Mouse (Mus musculus) cerebellum, adult 8-10 months (tissue): ENCODE data around the gene Gm10073.

Experiments
- DNase-seq: peaks from one replicate; pipeline ENCODE4 v3.0.0; 2022

Gm10073 gene

DNA sequence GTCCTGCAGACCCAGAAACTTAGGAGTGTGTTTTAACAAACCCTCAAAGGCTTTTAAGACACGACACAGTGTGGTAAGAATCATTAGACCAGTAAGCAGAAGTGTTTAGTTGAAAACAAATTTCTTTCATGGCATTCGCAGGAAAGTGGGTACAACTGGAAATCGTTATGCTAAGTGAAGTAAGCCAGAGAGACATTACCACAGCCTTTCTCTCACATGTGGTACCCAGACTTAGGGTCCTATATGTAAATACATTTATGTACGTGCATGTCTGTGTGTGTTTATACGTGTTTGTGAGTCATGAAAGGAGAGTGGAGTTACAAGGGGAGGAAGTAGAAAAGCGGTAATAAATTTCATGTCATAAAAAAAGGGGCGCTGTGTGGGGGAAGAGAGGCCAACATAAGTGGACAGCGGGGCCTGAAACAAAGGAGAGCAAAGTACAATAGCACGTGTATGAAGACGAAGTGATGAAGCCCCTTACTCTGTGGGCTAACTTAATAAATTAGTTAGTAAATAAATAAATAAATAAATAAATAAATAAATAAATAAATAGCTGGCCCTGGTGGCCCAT, 24.8 kb downstream of the Gm10073 start:
- DNase-seq, result no peak

GRCm38 (mm10) chr8:106546746-106547145, 26.5 kb downstream of the Gm10073 start:
- no peak for DNase-seq

- no peak for DNase-seq
Observed at GRCm38 (mm10) chr8:106545149-106545548, 28.1 kb downstream of the Gm10073 start.

- DNase-seq, result no peak
Observed at GRCm38 (mm10) chr8:106543043-106543442, 30.2 kb downstream of the Gm10073 start.

DNA sequence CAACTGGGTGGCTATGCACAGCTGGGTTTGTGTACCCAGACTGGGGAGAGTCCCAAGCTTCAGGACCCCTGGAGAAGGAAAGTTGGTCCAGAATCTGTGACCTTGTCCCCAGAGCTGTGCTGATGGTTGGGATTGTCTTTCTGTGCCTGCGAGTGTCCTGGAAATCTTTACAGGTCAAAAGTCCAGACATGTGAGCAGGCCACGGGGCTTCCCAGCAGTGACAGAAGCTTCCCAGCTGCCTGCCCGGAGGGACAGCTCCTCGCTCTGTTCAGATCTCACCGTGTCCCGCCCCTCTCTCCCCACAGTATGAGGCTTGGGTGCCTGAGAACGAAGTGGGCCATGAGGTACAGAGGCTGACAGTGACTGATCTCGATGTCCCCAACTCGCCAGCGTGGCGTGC, 32.3 kb downstream of the Gm10073 start:
- DNase-seq, result no peak

- DNase-seq, result no peak
Observed at GRCm38 (mm10) chr8:106539193-106539592, 34.1 kb downstream of the Gm10073 start.

DNA sequence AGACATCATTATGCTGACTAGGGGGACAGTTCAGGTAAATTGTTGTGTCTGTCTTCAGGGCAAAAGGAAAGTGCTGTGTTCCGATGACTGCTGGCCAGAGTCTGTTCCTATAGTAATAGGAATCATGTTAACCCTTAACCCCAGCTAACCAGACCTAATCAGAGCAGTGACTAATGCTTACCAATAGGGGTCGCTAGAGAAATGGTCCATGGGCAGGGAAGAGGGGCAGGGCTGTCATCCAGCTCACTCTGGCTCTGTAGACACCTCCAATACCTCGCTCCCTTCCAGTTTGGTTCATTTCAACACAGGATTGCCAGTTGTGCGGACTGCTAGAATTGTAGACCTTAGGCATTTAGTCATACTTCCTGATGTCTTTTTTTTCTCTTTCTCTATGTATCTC, 37.8 kb downstream of the Gm10073 start:
- DNase-seq, result no peak

- DNase-seq, result peak; percentile 24
Observed at GRCm38 (mm10) chr8:106534449-106534848, 38.8 kb downstream of the Gm10073 start.

GRCm38 (mm10) chr8:106533709-106534108, 39.6 kb downstream of the Gm10073 start:
- DNase-seq, result no peak

DNA sequence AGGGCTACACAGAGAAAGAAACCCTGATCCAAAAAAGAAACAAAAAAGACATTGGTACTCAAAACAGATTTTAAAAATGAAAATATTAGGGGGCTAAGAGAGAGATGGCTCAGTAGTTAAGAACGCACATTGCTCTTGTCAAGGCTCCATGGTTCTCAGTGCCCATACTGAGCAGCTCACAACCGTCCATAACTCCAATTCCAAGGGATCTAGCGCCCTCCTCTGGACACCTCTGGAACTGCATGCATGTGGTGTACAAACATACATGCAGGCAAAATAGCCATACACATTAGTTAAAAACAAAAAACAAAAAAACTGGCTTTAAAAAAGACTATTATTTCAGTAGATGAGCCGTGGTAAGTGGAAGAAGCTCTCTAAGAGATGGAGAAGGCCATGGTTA, 42.7 kb downstream of the Gm10073 start:
- no peak for DNase-seq

- DNase-seq, result no peak
Observed at GRCm38 (mm10) chr8:106529885-106530482, 43.3 kb downstream of the Gm10073 start.

GRCm38 (mm10) chr8:106528596-106529249, 44.5 kb downstream of the Gm10073 start:
- no peak for DNase-seq

DNA sequence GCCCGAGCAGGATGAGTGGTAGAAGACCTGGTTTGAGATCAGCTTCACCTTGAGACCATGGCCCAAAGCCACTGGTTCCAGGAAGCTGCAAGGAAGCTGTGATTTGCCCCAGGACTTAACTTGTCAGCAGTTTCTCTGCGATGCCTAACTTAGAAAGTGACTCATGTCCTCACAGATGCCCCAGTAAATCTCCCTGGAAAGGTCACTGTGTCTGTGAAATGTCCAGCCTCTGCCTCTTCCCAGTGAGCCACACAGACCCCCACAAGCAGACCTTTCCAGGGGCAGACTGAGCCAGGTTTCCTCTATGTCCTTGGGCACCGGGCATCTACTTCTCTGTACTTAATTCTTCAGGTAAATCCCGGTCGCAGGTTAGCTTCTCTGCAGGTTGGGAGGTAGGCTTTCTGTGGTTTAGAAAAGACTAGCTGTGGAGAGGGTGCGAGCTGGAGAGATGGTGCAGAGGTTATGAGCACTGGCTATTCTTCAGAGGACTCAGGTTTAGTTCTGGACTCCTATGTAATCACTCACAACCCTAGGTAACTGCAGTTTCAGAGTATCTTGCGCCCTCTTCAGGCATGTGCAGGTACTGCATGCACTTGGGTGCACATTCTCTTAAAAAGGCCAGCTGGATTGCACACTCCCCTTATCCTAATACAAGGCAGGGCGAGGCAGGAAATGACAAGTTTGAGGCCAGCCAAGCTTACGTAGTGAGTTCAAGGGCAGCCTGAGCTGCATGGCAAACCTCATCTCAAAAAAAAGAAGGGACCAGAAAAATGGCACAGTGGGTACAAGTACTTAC, 45.8 kb downstream of the Gm10073 start:
- no peak for DNase-seq

GRCm38 (mm10) chr8:106526725-106527124, 46.5 kb downstream of the Gm10073 start:
- no peak for DNase-seq
